Mouse (Mus musculus): ENCODE data around the gene Rsph14. TPM values are rescaled to one million over a fixed set of nuclear protein-coding genes. Genes with fewer than 3 reads are reported as not detected.

Gene Rsph14
- polyA plus RNA-seq, 1 experiment from 2014 or later: not detected

- ATAC-seq (ENCODE audit: insufficient number of reproducible peaks, low FRiP score, low TSS enrichment, low read depth): no peak
- WGBS: 91% methylated on average over 8 of the region's 8 CpGs
These were observed 3.6 kb downstream of the Rsph14 start for GRCm38 (mm10) chr10:75028743-75029142.

GRCm38 (mm10) chr10:75026491-75026890 lies 5.9 kb downstream of the Rsph14 start:
- Histone ChIP-seq H3K9ac (ENCODE audit: low read length) (no peak overlapping the region), H3K27me3 (ENCODE audit: control insufficient read depth, insufficient read depth, low read length) (no peaks in the 10 kb centered on the region), H3K9me3 (ENCODE audit: control insufficient read depth, low read length) (no peaks in the 10 kb centered on the region), H3K36me3 (ENCODE audit: control insufficient read depth, insufficient read depth, low read length) (no peaks in the 10 kb centered on the region), H3K27ac (replicated peaks; ENCODE audit: low read depth, low read length) (no peak overlapping the region), H3K4me1 (ENCODE audit: control insufficient read depth, insufficient read depth, low read length) (no peaks in the 10 kb centered on the region), H3K4me3 (ENCODE audit: low read depth, low read length) (no peak overlapping the region), H3K4me2 (ENCODE audit: low read depth, severe bottlenecking) (no peak overlapping the region)
- DNase-seq (ENCODE audit: low spot score) (no peak), ATAC-seq (ENCODE audit: insufficient number of reproducible peaks, low FRiP score, low TSS enrichment, low read depth) (no peak)
- 76% methylated on average over 8 of the region's 8 CpGs for WGBS

More at GRCm38 (mm10) chr10:75028743-75029142, 3.6 kb downstream of the Rsph14 start:
- Histone ChIP-seq H3K27ac (replicated peaks; ENCODE audit: low read depth, low read length) (no peak overlapping the region), H3K9me3 (ENCODE audit: control insufficient read depth, low read length) (no peaks in the 10 kb centered on the region), H3K4me2 (ENCODE audit: low read depth, severe bottlenecking) (no peak overlapping the region), H3K36me3 (ENCODE audit: control insufficient read depth, insufficient read depth, low read length) (no peaks in the 10 kb centered on the region), H3K9ac (ENCODE audit: low read length) (no peak overlapping the region), H3K4me1 (ENCODE audit: control insufficient read depth, insufficient read depth, low read length) (peaks cover 6% of the 10 kb centered on the region; the same call in 1 of the 2 replicates), H3K4me3 (ENCODE audit: low read depth, low read length) (no peak overlapping the region), H3K27me3 (ENCODE audit: control insufficient read depth, insufficient read depth, low read length) (no peaks in the 10 kb centered on the region)
- no peak for DNase-seq (ENCODE audit: low spot score)

- WGBS: 12% methylated on average over 6 of the region's 6 CpGs
- Histone ChIP-seq H3K9ac (ENCODE audit: low read length) (no peak overlapping the region), H3K27ac (replicated peaks; ENCODE audit: low read depth, low read length) (no peak overlapping the region), H3K4me1 (ENCODE audit: control insufficient read depth, insufficient read depth, low read length) (no peaks in the 10 kb centered on the region), H3K9me3 (ENCODE audit: control insufficient read depth, low read length) (no peaks in the 10 kb centered on the region), H3K36me3 (ENCODE audit: control insufficient read depth, insufficient read depth, low read length) (no peaks in the 10 kb centered on the region), H3K4me2 (ENCODE audit: low read depth, severe bottlenecking) (no peak overlapping the region), H3K27me3 (ENCODE audit: control insufficient read depth, insufficient read depth, low read length) (no peaks in the 10 kb centered on the region), H3K4me3 (ENCODE audit: low read depth, low read length) (no peak overlapping the region)
- peak; percentile 87 for DNase-seq (ENCODE audit: low spot score)
- no peak; the same call in 1 of the 2 replicates for ATAC-seq (ENCODE audit: insufficient number of reproducible peaks, low FRiP score, low TSS enrichment, low read depth)
These were observed 11.2 kb downstream of the Rsph14 start for GRCm38 (mm10) chr10:75021138-75021537.

- DNase-seq (ENCODE audit: low spot score) (no peak), ATAC-seq (ENCODE audit: insufficient number of reproducible peaks, low FRiP score, low TSS enrichment, low read depth) (no peak)
- no peak overlapping the region for H3K4me2 ChIP-seq (ENCODE audit: low read depth, severe bottlenecking)
- H3K9ac ChIP-seq (ENCODE audit: low read length): no peak overlapping the region
- no peaks in the 10 kb centered on the region for H3K27me3 ChIP-seq (ENCODE audit: control insufficient read depth, insufficient read depth, low read length)
- no peak overlapping the region for H3K4me3 ChIP-seq (ENCODE audit: low read depth, low read length)
- H3K27ac ChIP-seq (replicated peaks; ENCODE audit: low read depth, low read length): no peak overlapping the region
- H3K36me3 ChIP-seq (ENCODE audit: control insufficient read depth, insufficient read depth, low read length): no peaks in the 10 kb centered on the region
- H3K9me3 ChIP-seq (ENCODE audit: control insufficient read depth, low read length): no peaks in the 10 kb centered on the region
- no peaks in the 10 kb centered on the region for H3K4me1 ChIP-seq (ENCODE audit: control insufficient read depth, insufficient read depth, low read length)
- 71% methylated on average over 2 of the region's 2 CpGs for WGBS
These were observed 12.1 kb downstream of the Rsph14 start for GRCm38 (mm10) chr10:75020271-75020670.

- 85% methylated on average over 4 of the region's 4 CpGs for WGBS
- H3K9me3 ChIP-seq (ENCODE audit: control insufficient read depth, low read length): no peaks in the 10 kb centered on the region
These were observed 15.9 kb downstream of the Rsph14 start for GRCm38 (mm10) chr10:75016481-75016880.

GRCm38 (mm10) chr10:75015465-75015864 lies 16.9 kb downstream of the Rsph14 start:
- H3K9me3 ChIP-seq (ENCODE audit: control insufficient read depth, low read length): no peaks in the 10 kb centered on the region
- no peak overlapping the region for H3K4me2 ChIP-seq (ENCODE audit: low read depth, severe bottlenecking)
- H3K4me3 ChIP-seq (ENCODE audit: low read depth, low read length): no peak overlapping the region
- H3K9ac ChIP-seq (ENCODE audit: low read length): no peak overlapping the region
- DNase-seq (ENCODE audit: low spot score) (no peak), ATAC-seq (ENCODE audit: insufficient number of reproducible peaks, low FRiP score, low TSS enrichment, low read depth) (no peak)
- no peaks in the 10 kb centered on the region for H3K4me1 ChIP-seq (ENCODE audit: control insufficient read depth, insufficient read depth, low read length)
- WGBS: 72% methylated on average over 14 of the region's 14 CpGs
- H3K36me3 ChIP-seq (ENCODE audit: control insufficient read depth, insufficient read depth, low read length): no peaks in the 10 kb centered on the region
- H3K27ac ChIP-seq (replicated peaks; ENCODE audit: low read depth, low read length): no peak overlapping the region
- no peaks in the 10 kb centered on the region for H3K27me3 ChIP-seq (ENCODE audit: control insufficient read depth, insufficient read depth, low read length)

More at GRCm38 (mm10) chr10:75016481-75016880, 15.9 kb downstream of the Rsph14 start:
- H3K9ac ChIP-seq (ENCODE audit: low read length): no peak overlapping the region
- H3K4me1 ChIP-seq (ENCODE audit: control insufficient read depth, insufficient read depth, low read length): no peaks in the 10 kb centered on the region
- no peak overlapping the region for H3K4me2 ChIP-seq (ENCODE audit: low read depth, severe bottlenecking)
- no peaks in the 10 kb centered on the region for H3K27me3 ChIP-seq (ENCODE audit: control insufficient read depth, insufficient read depth, low read length)
- no peak for DNase-seq (ENCODE audit: low spot score)
- no peak overlapping the region for H3K4me3 ChIP-seq (ENCODE audit: low read depth, low read length)
- no peak for ATAC-seq (ENCODE audit: insufficient number of reproducible peaks, low FRiP score, low TSS enrichment, low read depth)
- no peaks in the 10 kb centered on the region for H3K36me3 ChIP-seq (ENCODE audit: control insufficient read depth, insufficient read depth, low read length)
- no peak overlapping the region for H3K27ac ChIP-seq (replicated peaks; ENCODE audit: low read depth, low read length)

- H3K4me2 ChIP-seq (ENCODE audit: low read depth, severe bottlenecking): no peak overlapping the region
- H3K27me3 ChIP-seq (ENCODE audit: control insufficient read depth, insufficient read depth, low read length): no peaks in the 10 kb centered on the region
- no peaks in the 10 kb centered on the region for H3K9me3 ChIP-seq (ENCODE audit: control insufficient read depth, low read length)
- 96% methylated on average over 15 of the region's 15 CpGs for WGBS
- no peak for ATAC-seq (ENCODE audit: insufficient number of reproducible peaks, low FRiP score, low TSS enrichment, low read depth)
- no peaks in the 10 kb centered on the region for H3K36me3 ChIP-seq (ENCODE audit: control insufficient read depth, insufficient read depth, low read length)
- no peaks in the 10 kb centered on the region for H3K4me1 ChIP-seq (ENCODE audit: control insufficient read depth, insufficient read depth, low read length)
- no peak overlapping the region for H3K27ac ChIP-seq (replicated peaks; ENCODE audit: low read depth, low read length)
- no peak for DNase-seq (ENCODE audit: low spot score)
- H3K9ac ChIP-seq (ENCODE audit: low read length): no peak overlapping the region
- H3K4me3 ChIP-seq (ENCODE audit: low read depth, low read length): no peak overlapping the region
These were observed 21.7 kb downstream of the Rsph14 start for GRCm38 (mm10) chr10:75010704-75011103.

GRCm38 (mm10) chr10:75006889-75007662 lies 25.3 kb downstream of the Rsph14 start:
- WGBS: 59% methylated on average over 8 of the region's 8 CpGs
- no peaks in the 10 kb centered on the region for H3K36me3 ChIP-seq (ENCODE audit: control insufficient read depth, insufficient read depth, low read length)
- no peak overlapping the region for H3K9ac ChIP-seq (ENCODE audit: low read length)
- H3K4me2 ChIP-seq (ENCODE audit: low read depth, severe bottlenecking): no peak overlapping the region
- no peak overlapping the region for H3K27ac ChIP-seq (replicated peaks; ENCODE audit: low read depth, low read length)
- H3K4me3 ChIP-seq (ENCODE audit: low read depth, low read length): no peak overlapping the region
- ATAC-seq (ENCODE audit: insufficient number of reproducible peaks, low FRiP score, low TSS enrichment, low read depth) (no peak), DNase-seq (ENCODE audit: low spot score) (no peak)
- H3K27me3 ChIP-seq (ENCODE audit: control insufficient read depth, insufficient read depth, low read length): no peaks in the 10 kb centered on the region
- no peaks in the 10 kb centered on the region for H3K4me1 ChIP-seq (ENCODE audit: control insufficient read depth, insufficient read depth, low read length)
- no peaks in the 10 kb centered on the region for H3K9me3 ChIP-seq (ENCODE audit: control insufficient read depth, low read length)
